Mouse (Mus musculus) C2C12 (cell line): ENCODE measurements around the gene Cox6a2. TPM values are rescaled to one million over a fixed set of nuclear protein-coding genes. Genes with fewer than 3 reads are reported as not detected.
A peak's percentile ranks its signal among the peaks of the same experiment; 100 is the strongest.

ENCODE experiments used
- H3K27me3 ChIP-seq: one replicate; pipeline ENCODE4 v1.6.1; 2011; ENCODE audit not compliant: control insufficient read depth, insufficient read depth, insufficient read length
- H3K36me3 ChIP-seq: one replicate; pipeline ENCODE4 v1.6.1; 2011; ENCODE audit not compliant: control insufficient read depth, insufficient read depth
- H3K4me3 ChIP-seq: one replicate; pipeline ENCODE4 v1.5.1; 2011; ENCODE audit warnings: mild to moderate bottlenecking, control low read depth; ENCODE audit not compliant: poor library complexity, insufficient read depth, severe bottlenecking
- H3K79me2 ChIP-seq: one replicate; pipeline ENCODE4 v1.6.1; 2011; ENCODE audit not compliant: control insufficient read depth, insufficient read depth
- H3K79me3 ChIP-seq: one replicate; pipeline ENCODE4 v1.6.1; 2011; ENCODE audit warnings: low read depth, control low read depth
- H3ac ChIP-seq: one replicate; pipeline ENCODE3; 2011; ENCODE audit warnings: low read depth; ENCODE audit not compliant: control insufficient read depth, insufficient read length
- CEBPB ChIP-seq: IDR thresholded peaks from one replicate; pipeline ENCODE4 v1.6.1; 2011; ENCODE audit warnings: low read depth, mild to moderate bottlenecking, control low read depth, moderate library complexity
- CTCF ChIP-seq: IDR thresholded peaks from one replicate; pipeline ENCODE4 v1.5.1; 2011; ENCODE audit not compliant: control insufficient read depth, insufficient read depth, insufficient read length
- FOSL1 ChIP-seq: IDR thresholded peaks from one replicate; pipeline ENCODE4 v1.8.0; 2011; ENCODE audit warnings: mild to moderate bottlenecking, low read length; ENCODE audit not compliant: poor library complexity, insufficient read depth, severe bottlenecking
- MAX ChIP-seq: IDR thresholded peaks from one replicate; pipeline ENCODE4 v1.6.1; 2011; ENCODE audit warnings: mild to moderate bottlenecking, control low read depth
- MYOD1 ChIP-seq: IDR thresholded peaks from one replicate; pipeline ENCODE4 v1.6.1; 2011; ENCODE audit warnings: low read depth; ENCODE audit not compliant: control insufficient read depth, insufficient read length
- MYOG ChIP-seq: IDR thresholded peaks from one replicate; pipeline ENCODE4 v1.6.1; 2011; ENCODE audit not compliant: control insufficient read depth, insufficient read length; ENCODE audit errors: extremely low read depth
- USF1 ChIP-seq: IDR thresholded peaks from one replicate; pipeline ENCODE4 v1.6.1; 2011; ENCODE audit warnings: low read depth, mild to moderate bottlenecking, control low read depth, moderate library complexity
- polyA plus RNA-seq: library from polyadenylated mRNA; unstranded; fragments of >200 nt; fragmentation: generic; extraction: Trizol; gene quantifications from one replicate; pipeline ENCODE4 v1.2.1, GENCODE M21; 2012; ENCODE audit warnings: missing spikeins

Gene Cox6a2
- polyA plus RNA-seq, 1 experiment: 1.9 TPM

DNA sequence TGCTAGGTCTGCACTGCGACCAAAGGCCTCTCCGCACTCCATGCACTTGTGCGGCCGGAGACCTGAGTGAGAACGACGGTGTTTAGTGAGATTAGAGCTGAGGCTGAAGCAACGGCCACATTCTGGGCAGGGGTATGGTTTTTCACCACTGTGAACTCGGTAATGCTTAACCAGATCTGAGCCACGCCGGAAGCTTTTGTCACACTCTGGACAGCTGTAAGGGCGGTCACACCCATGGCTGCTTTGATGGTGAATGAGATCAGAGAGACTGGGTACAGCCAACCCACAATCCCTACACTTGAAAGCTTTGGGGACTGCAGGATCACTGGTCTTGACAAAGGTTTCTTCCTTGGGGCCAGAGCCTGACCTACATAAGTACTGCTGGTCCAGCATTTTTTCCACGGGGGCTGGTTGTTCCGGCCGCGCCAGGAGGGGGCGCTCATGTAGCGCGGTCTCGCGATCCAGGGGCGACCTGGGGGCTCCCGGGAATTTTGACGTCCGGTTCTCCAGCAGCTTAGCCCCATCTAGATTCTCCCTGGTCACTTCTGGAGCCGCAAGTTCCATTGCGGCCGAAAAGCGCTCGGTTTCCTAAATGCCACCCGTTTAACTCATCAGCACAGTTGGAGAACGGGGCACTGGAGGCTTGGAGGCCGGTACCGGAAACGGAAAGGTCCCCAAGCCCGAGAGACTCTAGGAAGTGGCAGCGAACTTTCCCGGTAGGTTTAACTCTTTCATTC is 30.8 kb upstream of the Cox6a2 start, which contains the start of gene Armc5:
Armc5 (plus strand) TSS at position 487 of the 737 bp plus-strand sequence.
- H3K4me3 ChIP-seq: peak within 1 kb of the TSS; percentile 79
- H3K79me2 ChIP-seq: peaks cover 16% of the 10 kb centered on the region
- H3K36me3 ChIP-seq: peaks cover 12% of the 10 kb centered on the region
- TF ChIP-seq FOSL1: no peak
- TF ChIP-seq MYOG: no peak
- no peak for TF ChIP-seq MAX
- TF ChIP-seq CEBPB: no peak
- no peak for TF ChIP-seq USF1
- peak; percentile 76 for TF ChIP-seq CTCF
- TF ChIP-seq MYOD1: no peak
- H3K79me3 ChIP-seq: peaks cover 5% of the 10 kb centered on the region
- peak within 1 kb of the TSS; percentile 92 for H3ac ChIP-seq
- H3K27me3 ChIP-seq: no peaks in the 10 kb centered on the region

DNA sequence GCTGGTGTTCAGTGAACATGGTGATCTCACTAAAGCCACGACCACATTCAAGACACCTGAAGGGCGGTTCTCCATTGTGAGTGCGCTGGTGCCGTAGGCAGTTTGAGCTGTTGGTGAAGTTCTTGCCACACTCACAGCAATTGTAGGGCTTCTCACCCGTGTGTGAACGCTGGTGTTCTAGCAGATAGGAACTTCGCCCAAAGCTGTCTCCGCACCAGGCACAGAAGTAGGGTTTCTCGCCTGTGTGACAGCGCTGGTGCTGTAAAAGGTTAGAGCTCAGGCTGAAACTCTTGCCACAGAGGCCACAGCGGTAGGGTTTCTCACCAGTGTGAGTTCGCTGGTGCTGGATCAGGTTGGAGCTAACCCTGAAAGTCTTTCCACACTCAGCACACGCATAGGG is 30.2 kb upstream of the Cox6a2 start:
- Histone ChIP-seq H3K36me3 (peaks cover 12% of the 10 kb centered on the region), H3K4me3 (no peak overlapping the region), H3K79me3 (peaks cover 5% of the 10 kb centered on the region), H3K79me2 (peaks cover 16% of the 10 kb centered on the region), H3ac (no peak overlapping the region), H3K27me3 (no peaks in the 10 kb centered on the region)
- no peak for TF ChIP-seq USF1
- no peak for TF ChIP-seq CEBPB
- TF ChIP-seq FOSL1: no peak
- no peak for TF ChIP-seq MYOG
- TF ChIP-seq MAX: no peak
- no peak for TF ChIP-seq MYOD1
- no peak for TF ChIP-seq CTCF

DNA sequence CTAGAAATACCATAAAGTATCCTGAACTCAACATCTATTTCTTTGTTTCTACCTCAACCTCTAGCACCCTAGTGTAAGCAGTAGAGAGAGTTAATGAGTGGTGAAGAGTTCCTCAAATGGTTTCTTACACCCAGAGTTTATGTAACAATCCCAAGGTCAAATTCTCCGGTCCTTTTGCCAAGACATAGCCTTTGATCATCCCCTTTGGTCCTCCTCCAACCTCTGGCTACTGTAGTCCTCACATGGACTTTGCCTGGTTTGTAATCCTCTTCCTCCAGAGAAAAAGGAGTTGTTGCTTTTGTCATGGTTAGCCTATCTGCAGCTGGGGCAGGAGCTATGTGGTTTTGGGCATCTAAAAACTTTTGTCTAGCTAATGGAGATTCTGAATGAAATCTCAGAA is 29.3 kb upstream of the Cox6a2 start:
- peaks cover 5% of the 10 kb centered on the region for H3K36me3 ChIP-seq
- H3K79me3 ChIP-seq: peaks cover 5% of the 10 kb centered on the region
- no peak overlapping the region for H3ac ChIP-seq
- H3K79me2 ChIP-seq: peaks cover 16% of the 10 kb centered on the region
- TF ChIP-seq CTCF: no peak
- TF ChIP-seq CEBPB: no peak
- no peak for TF ChIP-seq USF1
- TF ChIP-seq MAX: no peak
- H3K27me3 ChIP-seq: no peaks in the 10 kb centered on the region
- H3K4me3 ChIP-seq: no peak overlapping the region

DNA sequence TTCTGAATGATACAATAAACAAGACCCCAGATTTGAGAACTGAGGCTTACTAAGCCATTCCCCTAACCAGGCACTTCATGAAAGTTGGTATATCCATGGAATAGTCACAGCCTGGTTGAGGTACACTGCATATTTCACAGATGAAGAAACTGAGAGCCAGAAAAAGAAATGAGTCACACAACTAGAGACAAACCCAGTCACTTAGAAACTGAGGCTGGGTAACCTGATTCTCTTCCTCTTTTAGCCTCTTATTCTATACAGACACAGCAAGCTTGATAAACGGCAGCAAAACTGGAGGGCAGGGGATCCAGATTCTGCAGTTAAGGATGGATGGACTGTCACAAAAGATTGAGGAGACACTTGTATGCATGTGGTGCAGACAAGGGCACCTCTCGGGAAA is 28.6 kb upstream of the Cox6a2 start:
- Histone ChIP-seq H3K36me3 (peaks cover 5% of the 10 kb centered on the region), H3K79me3 (peaks cover 5% of the 10 kb centered on the region), H3ac (no peak overlapping the region), H3K27me3 (no peaks in the 10 kb centered on the region), H3K79me2 (peaks cover 15% of the 10 kb centered on the region), H3K4me3 (no peak overlapping the region)
- no peak for TF ChIP-seq CEBPB
- no peak for TF ChIP-seq USF1
- TF ChIP-seq FOSL1: no peak
- no peak for TF ChIP-seq MAX
- no peak for TF ChIP-seq MYOG
- no peak for TF ChIP-seq CTCF
- no peak for TF ChIP-seq MYOD1

DNA sequence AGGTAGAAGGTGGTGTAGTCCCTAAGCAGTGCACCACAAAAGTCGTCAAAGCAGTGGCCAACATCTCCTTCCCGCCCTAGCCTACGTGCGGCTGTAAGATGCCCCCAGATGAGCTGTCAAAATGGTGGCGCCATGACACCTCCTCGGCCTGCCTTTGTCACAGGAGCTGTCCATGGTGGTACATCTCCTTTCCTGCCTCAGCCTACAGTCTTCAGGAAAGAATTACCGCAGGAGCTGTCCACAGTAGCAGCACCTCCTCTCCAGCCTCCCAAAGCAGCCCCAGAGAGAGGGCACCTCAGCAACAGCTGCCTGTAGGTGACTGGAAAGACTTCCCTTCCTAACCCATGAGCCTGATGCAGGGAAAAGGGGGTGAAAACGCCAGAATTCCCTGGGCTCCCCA is 25.6 kb upstream of the Cox6a2 start:
- peaks cover 3% of the 10 kb centered on the region for H3K79me3 ChIP-seq
- no peak overlapping the region for H3K4me3 ChIP-seq
- no peak overlapping the region for H3ac ChIP-seq
- peaks cover 5% of the 10 kb centered on the region for H3K36me3 ChIP-seq
- H3K79me2 ChIP-seq: peaks cover 3% of the 10 kb centered on the region
- no peaks in the 10 kb centered on the region for H3K27me3 ChIP-seq
- no peak for TF ChIP-seq FOSL1

DNA sequence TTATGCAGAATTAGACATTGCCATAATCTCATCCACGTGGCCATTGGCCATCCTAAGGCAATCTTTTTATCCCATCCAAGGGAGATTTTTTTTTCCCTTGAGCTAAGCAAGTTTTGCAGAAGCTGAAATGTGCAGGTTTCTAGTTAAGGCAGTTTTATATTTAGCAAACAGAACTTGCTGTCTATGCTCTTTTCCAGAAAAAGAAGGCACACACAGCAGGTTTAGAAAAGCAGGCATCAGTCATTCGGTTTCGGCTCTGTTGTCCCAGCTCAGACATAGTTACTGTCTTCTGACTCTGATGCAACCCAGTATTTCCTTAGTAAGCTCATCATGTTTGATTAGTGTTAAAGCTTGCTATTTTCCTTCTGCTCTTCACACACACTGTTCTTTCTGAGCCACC is 14.7 kb upstream of the Cox6a2 start:
- H3K36me3 ChIP-seq: no peaks in the 10 kb centered on the region
- TF ChIP-seq MYOD1 (no peak), USF1 (no peak), CTCF (no peak), MAX (no peak), FOSL1 (no peak), MYOG (no peak), CEBPB (no peak)
- peaks cover 27% of the 10 kb centered on the region for H3K27me3 ChIP-seq
- H3K79me3 ChIP-seq: no peaks in the 10 kb centered on the region
- H3ac ChIP-seq: no peak overlapping the region
- H3K4me3 ChIP-seq: no peak overlapping the region
- H3K79me2 ChIP-seq: no peaks in the 10 kb centered on the region
